Mouse (Mus musculus) intestine, embryonic 15.5 days (tissue): ENCODE measurements around the gene Gpr4. TPM values are rescaled to one million over a fixed set of nuclear protein-coding genes. Genes with fewer than 3 reads are reported as not detected.

Experiments
- ATAC-seq: fragments of 200-750 bp; cut with Nextera tagmentation; 2 replicates; pipeline ENCODE4 v1.8.0; 2017; ENCODE audit warnings: moderate TSS enrichment, moderate library complexity
- H3K27ac ChIP-seq: fragments of 300-500 bp; sonication (generic); 2 replicates; pipeline ENCODE4 v1.5.1; 2015; ENCODE audit warnings: mild to moderate bottlenecking, inconsistent platforms
- H3K27me3 ChIP-seq: fragments of 300-500 bp; sonication (generic); replicated peaks from 2 replicates; pipeline ENCODE4 v1.6.1; 2015; ENCODE audit warnings: inconsistent platforms
- H3K36me3 ChIP-seq: fragments of 300-500 bp; sonication (generic); 2 replicates; pipeline ENCODE4 v1.6.1; 2015; ENCODE audit warnings: inconsistent platforms
- H3K4me1 ChIP-seq: fragments of 300-500 bp; sonication (generic); replicated peaks from 2 replicates; pipeline ENCODE4 v1.6.1; 2015; ENCODE audit warnings: inconsistent platforms
- H3K4me2 ChIP-seq: fragments of 300-500 bp; sonication (generic); replicated peaks from 2 replicates; pipeline ENCODE4 v1.6.1; 2015; ENCODE audit warnings: mild to moderate bottlenecking, inconsistent platforms
- H3K4me3 ChIP-seq: fragments of 300-500 bp; sonication (generic); replicated peaks from 2 replicates; pipeline ENCODE4 v1.5.1; 2015; ENCODE audit warnings: inconsistent platforms
- H3K9ac ChIP-seq: fragments of 300-500 bp; sonication (generic); 2 replicates; pipeline ENCODE4 v1.6.1; 2015; ENCODE audit warnings: inconsistent platforms
- H3K9me3 ChIP-seq: fragments of 300-500 bp; sonication (generic); 2 replicates; pipeline ENCODE4 v1.6.1; 2016; ENCODE audit warnings: inconsistent platforms
- WGBS: fragments of 180-500 bp; shearing (Covaris S2); methylation state at CpG from one replicate; pipeline ENCODE4 v1.1.7; 2015; 5-methylcytosine and 5-hydroxymethylcytosine counted together
- polyA plus RNA-seq: library from polyadenylated mRNA; unstranded; fragments of >200 nt; fragmentation: Nextera tagmentation; extraction: Ambion mirVana; gene quantifications from 2 replicates; pipeline ENCODE4 v1.2.1, GENCODE M21; 2015

The Gpr4 gene
- 1.4 and 1.5 TPM in 2 replicates for polyA plus RNA-seq

DNA sequence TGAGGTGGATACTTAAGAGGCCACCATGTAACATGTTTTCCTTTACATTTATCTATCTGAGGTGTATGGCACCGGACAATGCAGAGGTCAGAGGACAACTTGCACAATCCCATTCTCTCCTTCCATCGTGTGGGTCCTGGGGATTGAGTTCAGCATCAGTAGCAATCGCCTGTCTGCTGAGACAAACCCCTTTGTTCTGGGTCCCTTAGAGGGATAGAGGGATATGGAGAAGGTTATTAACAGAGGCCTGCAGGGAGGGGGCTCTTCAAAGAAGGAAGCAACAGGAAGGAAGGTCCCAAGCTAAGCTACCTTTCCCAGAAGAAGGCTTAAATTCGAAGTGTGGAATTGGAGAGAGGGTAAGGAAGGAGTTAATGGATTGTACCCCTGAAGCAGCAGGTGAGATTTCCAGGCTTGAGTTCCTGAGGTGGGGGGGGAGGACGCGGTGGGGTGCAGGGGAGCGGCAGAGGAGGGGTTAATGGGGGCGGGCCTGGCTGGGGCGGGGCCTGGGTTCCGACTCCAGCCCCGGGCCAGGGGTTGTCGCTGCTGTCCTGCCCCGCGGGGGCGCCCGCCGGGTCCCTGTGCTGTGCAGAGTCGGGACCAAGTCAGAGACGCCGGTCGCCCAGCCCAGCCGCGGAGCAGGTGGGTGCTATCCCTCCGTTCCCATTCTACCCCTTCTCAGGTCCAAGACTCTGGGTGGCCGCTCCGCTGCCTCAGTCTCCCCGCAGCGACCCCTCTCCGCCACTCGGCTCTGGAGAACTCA, at the start of gene Gpr4:
Gene Gpr4 (plus strand): TSS at position 543 of the 760 bp plus-strand sequence.
- ATAC-seq: peak; percentile 81
- 2% methylated on average over 30 of the region's 30 CpGs for WGBS
- Histone ChIP-seq H3K9ac (peak within 1 kb of the TSS; percentile 44), H3K9me3 (no peaks in the 10 kb centered on the region), H3K27me3 (no peaks in the 10 kb centered on the region), H3K4me1 (peaks cover 7% of the 10 kb centered on the region), H3K27ac (no peak within 1 kb of the TSS), H3K36me3 (no peaks in the 10 kb centered on the region), H3K4me3 (peak within 1 kb of the TSS; percentile 45), H3K4me2 (peak within 1 kb of the TSS; percentile 92)

DNA sequence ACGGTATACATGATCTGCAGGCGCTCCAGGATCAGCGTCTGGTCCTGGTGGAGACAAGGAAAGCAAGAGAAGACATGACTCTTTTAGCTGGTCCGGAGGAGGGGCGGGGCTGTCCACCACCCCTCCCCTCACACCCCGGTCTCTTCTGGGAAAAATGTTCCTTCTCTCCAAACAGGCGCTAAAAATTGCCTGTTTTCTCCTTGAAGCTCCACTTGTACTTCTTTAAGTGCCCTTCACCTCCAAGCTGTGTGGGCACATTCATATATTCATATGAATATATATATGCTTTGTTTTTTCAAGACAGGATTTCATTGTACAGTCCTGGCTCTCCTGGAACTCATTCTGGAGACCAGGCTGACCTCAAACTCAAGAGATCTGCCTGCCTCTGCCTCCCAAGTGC, 49.4 kb upstream of the Gpr4 start:
- Histone ChIP-seq H3K9ac (no peak overlapping the region), H3K4me1 (peaks cover 38% of the 10 kb centered on the region), H3K4me2 (no peak overlapping the region), H3K4me3 (no peak overlapping the region), H3K9me3 (no peaks in the 10 kb centered on the region), H3K27me3 (peaks cover 23% of the 10 kb centered on the region), H3K27ac (no peak overlapping the region), H3K36me3 (no peaks in the 10 kb centered on the region)
- 86% methylated on average over 7 of the region's 7 CpGs for WGBS
- no peak for ATAC-seq

DNA sequence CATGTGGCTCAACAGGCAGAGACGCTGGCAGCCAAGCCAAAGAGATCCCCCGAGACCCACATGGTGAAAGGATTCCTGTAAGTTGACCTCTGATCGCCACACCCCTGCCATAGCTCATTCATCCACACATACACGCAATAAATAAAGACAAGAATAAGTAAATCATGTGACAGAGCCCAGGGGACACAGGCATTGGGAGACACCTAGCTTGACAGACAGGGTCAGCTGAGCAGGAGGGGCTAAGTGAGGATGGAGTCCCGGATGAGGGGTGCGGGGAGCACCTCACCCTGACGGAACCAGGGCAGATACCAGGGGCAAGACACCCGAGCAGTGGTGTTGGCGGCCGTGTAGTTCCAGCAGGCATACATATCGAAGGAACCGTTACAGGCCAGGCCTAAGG, 48.6 kb upstream of the Gpr4 start:
- Histone ChIP-seq H3K4me2 (peak overlapping the region; percentile 47), H3K9ac (no peak overlapping the region), H3K9me3 (no peaks in the 10 kb centered on the region), H3K27me3 (peaks cover 20% of the 10 kb centered on the region), H3K36me3 (no peaks in the 10 kb centered on the region), H3K27ac (no peak overlapping the region), H3K4me1 (peaks cover 38% of the 10 kb centered on the region), H3K4me3 (no peak overlapping the region)
- peak; percentile 37 for ATAC-seq
- 17% methylated on average over 12 of the region's 12 CpGs for WGBS

DNA sequence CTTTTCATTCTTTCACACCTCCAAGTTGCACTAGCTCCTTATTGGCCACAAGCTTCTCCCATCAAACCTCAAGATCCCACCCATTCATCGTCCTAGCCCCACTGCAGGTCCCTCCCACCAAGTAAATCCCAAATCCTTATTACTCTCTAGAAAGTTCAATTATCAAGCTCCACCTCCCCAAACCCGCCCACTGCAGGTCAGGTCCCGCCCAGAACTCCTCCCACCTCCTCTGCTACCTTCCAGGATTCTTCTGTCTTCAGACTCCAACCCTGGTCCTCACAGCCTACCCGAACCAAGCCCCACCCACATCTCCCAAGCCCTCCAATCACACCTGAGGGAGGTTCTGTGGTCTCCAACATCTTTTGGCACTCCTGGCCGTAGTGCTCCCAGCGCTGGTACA, 48.1 kb upstream of the Gpr4 start:
- Histone ChIP-seq H3K4me1 (peaks cover 38% of the 10 kb centered on the region), H3K36me3 (no peaks in the 10 kb centered on the region), H3K9me3 (no peaks in the 10 kb centered on the region), H3K4me2 (peak overlapping the region; percentile 47), H3K9ac (0 out of 2 replicates have a peak overlapping the region, but pooled peaks have one; percentile 26), H3K27me3 (peaks cover 18% of the 10 kb centered on the region), H3K4me3 (no peak overlapping the region), H3K27ac (no peak overlapping the region)
- peak; percentile 62 for ATAC-seq
- 4% methylated on average over 6 of the region's 6 CpGs for WGBS

DNA sequence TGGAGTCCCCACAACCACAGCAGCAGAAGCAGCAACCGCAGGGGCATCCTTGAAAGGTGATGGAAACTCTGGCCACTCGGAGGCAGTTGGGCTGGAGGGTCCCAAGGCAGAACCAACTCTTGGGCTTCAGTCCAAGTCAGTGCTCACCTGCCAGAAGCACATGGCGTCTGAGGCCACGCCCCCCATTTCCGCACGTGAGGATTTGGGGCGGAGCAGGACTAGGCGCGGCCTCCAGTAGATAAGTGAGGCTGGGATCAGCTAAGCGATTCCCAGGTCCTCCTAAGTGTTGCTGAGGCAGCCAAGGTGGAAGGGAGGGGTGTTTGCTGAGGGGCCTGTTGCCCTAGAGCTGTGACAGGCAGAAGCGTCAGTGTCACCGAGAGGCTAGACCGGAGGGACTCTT, 47.4 kb upstream of the Gpr4 start:
- ATAC-seq: peak; percentile 58
- Histone ChIP-seq H3K4me1 (peaks cover 33% of the 10 kb centered on the region), H3K27ac (no peak overlapping the region), H3K4me2 (peak overlapping the region; percentile 47), H3K27me3 (peaks cover 10% of the 10 kb centered on the region; the same call in 1 of the 2 replicates), H3K4me3 (0 out of 2 replicates have a peak overlapping the region, but pooled peaks have one; percentile 9), H3K9ac (peak overlapping the region; percentile 26; the same call in 1 of the 2 replicates), H3K36me3 (no peaks in the 10 kb centered on the region), H3K9me3 (no peaks in the 10 kb centered on the region)
- WGBS: 1% methylated on average over 13 of the region's 13 CpGs

DNA sequence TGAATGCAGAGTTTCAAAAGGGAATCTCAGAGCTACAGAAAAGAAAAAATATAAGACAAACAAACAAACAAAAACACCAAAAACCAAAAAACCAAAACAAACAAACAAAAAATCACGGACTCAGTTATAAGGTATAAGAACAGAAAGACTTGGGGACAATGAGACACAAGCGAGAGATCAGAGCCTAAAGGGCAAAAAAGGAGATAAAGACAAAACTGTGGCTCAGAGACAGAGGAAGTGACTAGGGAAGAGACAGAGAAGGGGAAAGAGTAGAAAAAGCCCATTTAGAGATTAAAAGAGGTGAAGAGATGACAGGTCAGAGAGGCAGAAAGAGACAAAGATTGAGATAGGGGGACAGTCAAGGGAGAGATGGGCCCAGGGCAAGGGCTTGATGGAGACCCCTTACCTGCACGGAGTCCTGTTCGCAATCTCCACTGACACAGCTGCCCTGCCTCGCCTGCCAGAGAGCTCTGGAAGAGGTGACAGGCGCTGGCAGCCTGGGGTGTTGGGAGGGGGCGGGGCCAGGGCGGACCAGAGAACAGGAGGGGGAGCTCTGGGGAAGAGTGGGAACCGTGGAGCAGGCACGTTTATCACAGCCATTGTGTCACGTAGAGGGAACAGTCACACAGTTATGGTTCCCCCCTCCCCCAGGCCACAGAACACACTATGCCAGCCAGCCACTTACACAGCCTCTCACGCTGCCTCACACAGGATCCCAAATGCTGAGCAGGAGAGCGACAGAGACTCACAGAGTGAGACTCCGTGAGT, 46.5 kb upstream of the Gpr4 start, which contains the start of gene Gipr:
Gene Gipr (minus strand): TSS at position 472 of the 768 bp plus-strand sequence.
- peaks cover 29% of the 10 kb centered on the region for H3K4me1 ChIP-seq
- H3K9ac ChIP-seq: peak within 1 kb of the TSS; percentile 26; the same call in 1 of the 2 replicates
- 0 out of 2 replicates have a peak within 1 kb of the TSS, but pooled peaks have one; percentile 9 for H3K4me3 ChIP-seq
- H3K36me3 ChIP-seq: no peaks in the 10 kb centered on the region
- WGBS: 11% methylated on average over 14 of the region's 14 CpGs
- ATAC-seq: peak; percentile 36
- peaks cover 10% of the 10 kb centered on the region; the same call in 1 of the 2 replicates for H3K27me3 ChIP-seq
- no peaks in the 10 kb centered on the region for H3K9me3 ChIP-seq
- no peak within 1 kb of the TSS for H3K27ac ChIP-seq
- H3K4me2 ChIP-seq: peak within 1 kb of the TSS; percentile 47

DNA sequence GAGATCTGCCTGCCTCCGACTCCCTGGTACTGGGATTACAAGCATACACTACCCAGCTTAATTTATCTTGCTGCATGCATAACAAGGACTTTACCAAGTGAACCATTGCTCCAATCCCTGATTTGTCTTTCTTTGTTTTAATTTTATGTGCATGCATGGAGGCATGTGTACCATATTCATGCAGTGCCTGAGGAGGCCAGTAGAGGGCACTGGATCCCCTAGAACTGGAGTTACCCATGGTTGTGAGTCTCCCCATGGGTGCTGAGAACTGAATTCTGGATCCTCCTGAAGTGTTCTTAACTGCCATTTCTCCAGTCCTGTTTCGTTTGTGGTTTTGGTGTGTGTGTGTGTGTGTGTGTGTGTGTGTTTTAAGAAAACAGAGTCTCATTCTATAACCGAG, 45.3 kb upstream of the Gpr4 start:
- peaks cover 10% of the 10 kb centered on the region; the same call in 1 of the 2 replicates for H3K27me3 ChIP-seq
- WGBS: 84% methylated on average over 3 of the region's 3 CpGs
- peaks cover 32% of the 10 kb centered on the region for H3K4me1 ChIP-seq
- no peak overlapping the region for H3K4me3 ChIP-seq
- H3K4me2 ChIP-seq: no peak overlapping the region
- H3K9ac ChIP-seq: no peak overlapping the region
- H3K27ac ChIP-seq: no peak overlapping the region
- no peaks in the 10 kb centered on the region for H3K9me3 ChIP-seq
- H3K36me3 ChIP-seq: no peaks in the 10 kb centered on the region
- ATAC-seq: no peak

DNA sequence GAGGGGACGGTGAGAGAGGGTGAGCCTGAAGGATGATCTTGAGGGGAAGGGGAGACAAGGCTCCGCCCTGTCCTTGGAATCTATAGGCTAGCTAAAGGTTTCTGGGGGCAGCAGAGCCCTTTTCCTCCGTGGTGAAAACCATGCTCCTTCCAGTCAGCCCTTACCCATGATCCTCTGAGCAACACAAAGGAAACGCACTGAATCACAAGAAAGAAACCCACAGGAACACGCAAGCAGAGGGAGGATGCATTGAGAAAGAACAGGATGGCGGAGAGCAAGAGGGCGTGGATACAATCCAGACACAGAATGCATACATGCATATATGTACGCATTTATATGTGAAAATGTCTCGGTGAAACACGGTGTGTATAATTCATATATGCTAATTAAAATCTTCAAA, 42.8 kb upstream of the Gpr4 start:
- 57% methylated on average over 10 of the region's 10 CpGs for WGBS
- Histone ChIP-seq H3K4me3 (no peak overlapping the region), H3K27ac (peak overlapping the region; percentile 51; the same call in 1 of the 2 replicates), H3K27me3 (peaks cover 6% of the 10 kb centered on the region; the same call in 1 of the 2 replicates), H3K9ac (no peak overlapping the region), H3K4me1 (peaks cover 32% of the 10 kb centered on the region), H3K36me3 (no peaks in the 10 kb centered on the region), H3K4me2 (no peak overlapping the region), H3K9me3 (no peaks in the 10 kb centered on the region)
- ATAC-seq: no peak

DNA sequence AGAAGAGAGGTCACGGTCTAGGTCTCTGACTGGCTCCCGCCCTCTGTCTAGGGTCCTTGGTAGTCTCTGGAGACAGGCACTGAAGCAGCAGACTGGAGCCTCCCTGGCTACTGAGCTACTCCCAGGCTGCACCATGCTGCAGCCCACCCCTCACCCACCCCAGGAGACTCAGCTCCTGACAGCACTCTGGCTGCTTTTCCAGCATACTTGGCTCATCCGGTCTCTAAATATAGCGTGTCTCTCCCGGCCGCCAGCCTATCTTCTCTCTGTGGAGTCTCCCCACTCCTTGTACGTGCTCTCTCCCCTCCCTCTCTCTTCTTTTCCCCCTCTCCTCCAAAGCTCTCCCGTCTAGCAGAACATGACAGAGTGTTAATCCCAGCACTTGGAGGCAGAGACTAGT, 42.2 kb upstream of the Gpr4 start:
- H3K4me1 ChIP-seq: peaks cover 26% of the 10 kb centered on the region
- H3K36me3 ChIP-seq: no peaks in the 10 kb centered on the region
- peak; percentile 46 for ATAC-seq
- H3K9me3 ChIP-seq: no peaks in the 10 kb centered on the region
- H3K27me3 ChIP-seq: 0 out of 2 replicates have a peak, but pooled peaks cover 3% of the 10 kb centered on the region
- peak overlapping the region; percentile 51 for H3K27ac ChIP-seq
- 46% methylated on average over 8 of the region's 8 CpGs for WGBS
- no peak overlapping the region for H3K4me2 ChIP-seq
- H3K4me3 ChIP-seq: no peak overlapping the region
- H3K9ac ChIP-seq: no peak overlapping the region

DNA sequence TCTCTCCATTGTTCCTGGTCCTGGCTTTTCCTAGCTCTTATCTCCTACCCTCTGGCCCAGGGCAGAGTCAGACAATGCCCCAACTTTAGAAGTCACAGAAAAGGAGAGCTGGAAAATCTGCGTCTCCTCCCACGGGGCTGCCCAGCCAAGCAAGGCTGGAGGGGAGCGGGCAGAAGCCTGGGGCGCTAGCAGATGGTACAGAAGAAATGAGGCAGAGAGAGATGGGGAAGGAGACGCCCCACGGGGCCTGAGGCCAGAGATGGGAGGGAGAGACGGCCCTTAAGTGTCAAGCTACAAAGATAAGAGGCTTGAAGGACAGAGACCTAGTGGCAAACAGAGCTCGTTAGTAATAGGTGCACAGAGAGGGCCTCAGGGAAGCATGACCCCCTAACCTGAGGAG, 40.5 kb upstream of the Gpr4 start:
- H3K9me3 ChIP-seq: no peaks in the 10 kb centered on the region
- H3K9ac ChIP-seq: no peak overlapping the region
- 61% methylated on average over 8 of the region's 8 CpGs for WGBS
- no peak overlapping the region for H3K27ac ChIP-seq
- H3K4me2 ChIP-seq: no peak overlapping the region
- no peaks in the 10 kb centered on the region for H3K36me3 ChIP-seq
- no peak overlapping the region for H3K4me3 ChIP-seq
- H3K27me3 ChIP-seq: peaks cover 19% of the 10 kb centered on the region
- ATAC-seq: no peak
- H3K4me1 ChIP-seq: peaks cover 21% of the 10 kb centered on the region

DNA sequence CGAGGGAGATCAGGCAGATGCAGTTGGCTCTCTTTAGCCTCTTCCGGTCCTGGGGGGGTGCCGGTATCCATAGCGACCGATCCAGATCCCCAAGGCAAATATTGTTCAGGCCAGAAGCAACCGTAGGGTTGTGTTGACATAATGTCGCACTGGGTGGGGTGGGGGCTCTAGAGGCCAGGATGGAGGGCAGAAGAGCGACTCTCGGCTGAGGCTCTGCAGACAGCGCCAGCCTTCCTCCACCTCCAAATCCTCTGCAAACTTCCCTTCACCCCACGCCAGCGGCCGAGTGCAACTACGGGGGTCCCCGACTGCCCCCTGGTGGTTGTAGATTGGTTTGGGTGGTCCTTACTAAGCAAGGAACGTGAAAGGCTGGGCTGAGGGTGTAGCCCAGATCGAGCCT, 39.5 kb upstream of the Gpr4 start:
- H3K4me3 ChIP-seq: peak overlapping the region; percentile 24; the same call in 1 of the 2 replicates
- no peaks in the 10 kb centered on the region for H3K36me3 ChIP-seq
- peak overlapping the region; percentile 69 for H3K4me2 ChIP-seq
- no peak overlapping the region for H3K9ac ChIP-seq
- peaks cover 21% of the 10 kb centered on the region for H3K4me1 ChIP-seq
- WGBS: 3% methylated on average over 17 of the region's 17 CpGs
- peaks cover 29% of the 10 kb centered on the region for H3K27me3 ChIP-seq
- peak overlapping the region; percentile 20; the same call in 1 of the 2 replicates for H3K27ac ChIP-seq
- peak; percentile 56 for ATAC-seq
- H3K9me3 ChIP-seq: no peaks in the 10 kb centered on the region
